Mouse (Mus musculus): ENCODE results near the gene Fam222a.

The Fam222a gene

GRCm38 (mm10) chr5:114560965-114561364, 6.9 kb upstream of the Fam222a start:
- DNase-seq, result no peak

GRCm38 (mm10) chr5:114563994-114564393, 3.8 kb upstream of the Fam222a start:
- no peak for DNase-seq

GRCm38 (mm10) chr5:114565305-114565704, 2.5 kb upstream of the Fam222a start:
- DNase-seq, result no peak

- no peak for DNase-seq
Observed at GRCm38 (mm10) chr5:114565751-114566150, 2.1 kb upstream of the Fam222a start.

GRCm38 (mm10) chr5:114566461-114566860, 1.4 kb upstream of the Fam222a start:
- no peak for DNase-seq

GRCm38 (mm10) chr5:114567075-114567517, 720 bp upstream of the Fam222a start:
- DNase-seq, result peak; percentile 89

GRCm38 (mm10) chr5:114568818-114569217, 1.0 kb downstream of the Fam222a start:
- DNase-seq, result no peak

GRCm38 (mm10) chr5:114569918-114570670, 2.3 kb downstream of the Fam222a start:
- no peak for DNase-seq

GRCm38 (mm10) chr5:114570791-114571450, 3.1 kb downstream of the Fam222a start:
- DNase-seq, result no peak

- no peak for DNase-seq
Observed at GRCm38 (mm10) chr5:114571451-114572030, 3.7 kb downstream of the Fam222a start.

- no peak for DNase-seq
Observed at GRCm38 (mm10) chr5:114572997-114573396, 5.2 kb downstream of the Fam222a start.

GRCm38 (mm10) chr5:114573920-114574628, 6.3 kb downstream of the Fam222a start:
- no peak for DNase-seq

- no peak for DNase-seq
Observed at GRCm38 (mm10) chr5:114575010-114575409, 7.2 kb downstream of the Fam222a start.

GRCm38 (mm10) chr5:114575530-114575929, 7.7 kb downstream of the Fam222a start:
- DNase-seq, result no peak

GRCm38 (mm10) chr5:114575986-114576605, 8.3 kb downstream of the Fam222a start:
- no peak for DNase-seq

- DNase-seq, result no peak
Observed at GRCm38 (mm10) chr5:114578361-114578760, 10.5 kb downstream of the Fam222a start.

- no peak for DNase-seq
Observed at GRCm38 (mm10) chr5:114579714-114580357, 12.0 kb downstream of the Fam222a start.

- no peak for DNase-seq
Observed at GRCm38 (mm10) chr5:114581486-114581885, 13.7 kb downstream of the Fam222a start.

- DNase-seq, result no peak
Observed at GRCm38 (mm10) chr5:114583046-114583445, 15.2 kb downstream of the Fam222a start.

- DNase-seq, result no peak
Observed at GRCm38 (mm10) chr5:114583490-114584175, 15.8 kb downstream of the Fam222a start.

- no peak for DNase-seq
Observed at GRCm38 (mm10) chr5:114584293-114585104, 16.7 kb downstream of the Fam222a start.

Measured in B cell, adult 2 months (primary cell).